Mouse (Mus musculus) bone marrow, adult 2 months (tissue): ENCODE results near the gene Abcg3.
"Not testable (repeated sequence)": the region's sequence is repeated elsewhere in the genome, so short reads cannot be mapped to it uniquely, and the experiment has no call there.

ENCODE experiments used
- CTCF ChIP-seq: fragments of 200-500 bp; IDR thresholded peaks from 2 replicates; pipeline ENCODE4 v1.5.1; 2011; ENCODE audit warnings: low read length, control low read depth; ENCODE audit not compliant: control insufficient read depth, insufficient read depth
- POLR2A ChIP-seq: fragments of 200-500 bp; IDR thresholded peaks from 2 replicates; pipeline ENCODE4 v1.6.1; 2011; ENCODE audit warnings: low read depth, mild to moderate bottlenecking, control low read depth, low read length, borderline replicate concordance; ENCODE audit not compliant: control insufficient read depth

DNA sequence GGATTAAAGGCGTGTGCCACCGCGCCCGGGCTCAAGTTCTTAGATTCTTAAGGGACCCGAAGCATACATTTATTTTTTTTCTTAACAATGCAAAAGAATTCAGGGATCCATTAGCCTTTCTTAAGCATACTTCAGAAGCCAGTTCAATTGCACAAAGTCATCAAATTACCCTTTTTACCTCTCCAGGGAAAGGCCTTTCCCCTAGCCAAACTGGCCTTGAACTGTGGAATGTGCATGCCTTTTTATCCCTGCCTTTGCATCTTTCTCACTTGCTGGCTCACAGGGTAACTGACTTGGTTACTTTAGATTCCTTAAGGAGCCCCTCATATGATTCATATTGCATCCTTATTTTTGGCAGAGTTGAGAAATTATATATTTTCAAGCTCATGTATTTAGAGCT lies 76.0 kb downstream of the Abcg3 start:
- TF ChIP-seq CTCF, POLR2A: not testable (repeated sequence)
